Mouse (Mus musculus): ENCODE measurements around the gene Pla2g4b.
A peak's percentile ranks its signal among the peaks of the same experiment; 100 is the strongest.

Gene Pla2g4b

GRCm38 (mm10) chr2:120064639-120065038 lies 31.4 kb downstream of the Pla2g4b start:
- no peak for DNase-seq (ENCODE audit: low spot score)

DNA sequence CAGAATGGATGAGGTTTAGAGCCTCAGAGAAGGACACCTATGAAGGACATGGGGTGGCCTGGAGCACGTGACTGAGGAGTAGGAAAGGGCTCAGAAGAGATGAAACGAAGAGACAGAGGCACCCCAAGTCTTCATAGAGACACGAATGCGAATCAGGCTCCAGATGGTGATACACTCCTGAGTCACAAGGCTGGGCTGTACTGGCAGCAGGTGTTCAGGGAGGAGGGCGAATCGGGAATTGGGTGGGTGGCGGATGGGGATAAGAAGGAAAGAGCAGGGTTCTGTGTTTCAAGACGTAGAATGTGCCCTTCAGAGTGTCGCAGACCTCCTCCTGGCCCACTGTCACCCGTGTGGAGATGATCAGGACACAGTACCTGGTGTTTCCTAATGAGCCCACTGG lies 32.0 kb downstream of the Pla2g4b start:
- DNase-seq (ENCODE audit: low spot score) = no peak

GRCm38 (mm10) chr2:120066224-120066623 lies 33.0 kb downstream of the Pla2g4b start:
- no peak for DNase-seq (ENCODE audit: low spot score)

- DNase-seq (ENCODE audit: low spot score) = no peak
Observed at GRCm38 (mm10) chr2:120068555-120069465, 35.6 kb downstream of the Pla2g4b start.

DNA sequence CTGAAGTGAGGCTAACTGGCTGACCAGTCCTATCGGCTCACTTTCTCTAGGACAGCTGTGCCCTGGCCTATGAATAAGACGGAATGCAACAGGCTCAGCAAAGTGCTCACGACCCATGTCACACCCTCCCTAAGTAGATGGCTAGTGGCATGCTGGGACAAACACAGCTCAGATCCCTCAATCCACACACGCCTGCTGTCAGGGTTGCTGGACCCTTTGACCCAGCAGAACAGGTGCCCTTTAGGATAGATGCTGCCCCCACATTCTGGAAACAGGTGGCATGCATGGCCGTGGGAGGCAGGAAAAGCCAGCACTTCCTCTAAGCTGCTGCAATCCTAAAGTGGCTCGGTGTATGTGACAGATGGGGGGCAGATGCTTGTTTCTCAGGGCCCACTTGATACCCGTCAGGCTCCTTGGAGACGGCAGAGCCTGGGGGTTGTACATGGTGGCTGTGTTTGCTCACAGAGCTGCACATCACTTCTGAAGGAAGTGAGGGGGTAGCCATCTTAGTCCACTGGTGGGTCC lies 36.3 kb downstream of the Pla2g4b start:
- no peak for DNase-seq (ENCODE audit: low spot score)

GRCm38 (mm10) chr2:120074096-120074495 lies 40.9 kb downstream of the Pla2g4b start:
- no peak for DNase-seq (ENCODE audit: low spot score)

DNA sequence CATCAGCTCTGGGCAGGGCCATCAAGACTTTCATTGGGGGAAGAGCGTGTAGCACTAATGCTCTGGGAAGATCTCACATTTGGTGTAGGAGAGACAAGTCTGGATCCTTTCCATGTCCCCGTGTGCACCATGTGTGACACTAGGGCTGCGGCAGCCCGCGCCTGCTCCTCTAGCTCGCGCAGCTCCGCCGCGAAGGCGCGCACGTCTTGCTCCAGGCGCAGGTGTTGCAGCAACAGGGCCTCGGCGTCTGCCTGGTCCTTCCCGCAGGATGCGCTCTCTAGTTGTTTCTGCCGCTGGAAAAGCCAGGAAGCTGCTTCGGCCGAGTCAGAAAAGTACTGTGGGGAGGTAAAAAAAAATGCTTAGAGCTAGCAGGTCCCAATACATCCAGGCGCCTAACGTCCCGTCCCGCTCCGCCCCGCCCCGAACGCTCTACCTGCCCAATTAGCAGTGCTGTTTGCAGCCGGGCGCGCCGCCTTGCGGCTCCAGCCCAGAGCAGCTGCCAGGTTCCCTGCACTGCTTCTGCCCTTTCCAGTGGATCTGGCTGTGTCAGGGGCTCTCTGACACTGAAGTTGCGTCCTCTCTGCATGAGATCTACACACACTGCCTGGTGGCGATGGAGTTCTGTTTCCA lies 43.0 kb downstream of the Pla2g4b start:
- peak; percentile 72 for DNase-seq (ENCODE audit: low spot score)

DNA sequence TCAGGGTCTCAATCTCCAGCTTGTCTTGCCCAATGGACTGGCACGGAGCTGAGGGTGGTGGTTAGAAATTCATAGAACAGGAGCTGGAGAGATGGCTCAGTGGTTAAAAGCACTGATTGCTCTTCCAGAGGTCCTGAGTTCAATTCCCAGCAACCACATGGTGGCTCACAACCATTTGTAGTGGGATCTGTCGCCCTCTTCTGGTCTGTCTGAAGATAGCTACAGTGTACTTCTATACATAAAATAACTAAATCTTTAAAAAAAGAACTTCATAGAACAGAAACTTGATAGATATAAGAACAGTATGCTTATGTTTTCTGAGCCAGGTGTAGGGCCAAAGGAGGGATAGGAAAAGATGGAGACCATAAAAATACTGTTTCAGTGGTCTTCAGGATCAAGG lies 49.2 kb downstream of the Pla2g4b start:
- DNase-seq (ENCODE audit: low spot score) = no peak

DNA sequence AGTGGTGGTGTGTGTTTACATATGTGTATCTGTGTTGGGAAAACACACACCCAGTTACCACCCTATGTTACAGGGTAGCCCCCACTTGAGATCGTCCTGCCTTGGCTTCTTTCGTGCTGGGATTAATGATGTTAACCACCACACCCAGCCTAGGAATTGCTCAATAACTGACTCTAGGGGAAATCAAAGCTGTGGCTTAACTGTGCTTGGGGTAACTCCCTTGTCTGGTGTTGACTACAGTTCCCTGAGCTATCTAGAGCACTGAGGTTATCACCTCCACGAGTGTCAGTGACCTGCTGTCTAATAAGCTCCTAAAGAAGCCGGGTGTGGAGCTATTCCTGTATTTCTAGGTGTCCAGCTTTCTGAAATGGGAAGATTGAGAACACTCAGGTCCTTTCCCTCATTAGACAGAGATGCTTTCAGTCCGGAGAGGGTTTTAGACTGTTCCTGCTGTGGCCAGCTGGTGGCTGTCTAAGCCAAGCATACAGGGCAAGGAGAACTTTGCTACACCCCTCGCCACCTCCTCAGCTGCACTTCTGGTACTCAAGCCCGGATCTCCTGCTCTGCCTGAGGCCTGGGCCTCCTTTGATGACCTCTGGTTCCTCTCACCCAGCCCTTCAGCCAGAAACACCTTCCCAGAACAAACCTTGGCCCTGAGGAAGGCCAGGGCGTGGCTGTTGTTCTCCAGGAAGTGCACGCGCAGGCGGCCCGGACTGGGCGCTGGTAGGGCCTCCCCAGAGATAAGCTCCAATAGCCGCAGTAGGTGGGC lies 51.6 kb downstream of the Pla2g4b start:
- peak; percentile 66 for DNase-seq (ENCODE audit: low spot score)

DNA sequence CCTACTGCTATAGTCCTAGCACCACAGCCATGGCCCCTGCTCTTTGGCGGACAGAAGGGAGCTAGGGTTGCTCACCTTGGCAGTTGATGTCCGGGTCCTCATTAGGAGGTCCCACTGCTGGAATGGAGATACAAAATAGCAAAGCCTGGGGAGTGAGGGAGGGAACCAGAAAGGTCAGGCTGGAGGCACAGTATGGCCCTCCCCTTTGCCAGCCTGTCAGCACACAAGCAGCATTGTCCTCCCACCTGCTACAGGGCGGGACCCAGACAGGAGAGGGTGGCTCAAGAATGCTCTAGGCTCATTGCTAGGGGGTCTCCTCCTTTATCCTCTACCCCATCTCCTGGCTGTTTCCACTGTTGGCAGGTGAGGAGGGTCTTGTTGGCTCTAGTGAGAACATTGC lies 52.8 kb downstream of the Pla2g4b start:
- no peak for DNase-seq (ENCODE audit: low spot score)

- DNase-seq (ENCODE audit: low spot score) = no peak
Observed at GRCm38 (mm10) chr2:120087391-120087790, 54.2 kb downstream of the Pla2g4b start.

GRCm38 (mm10) chr2:120087897-120088296 lies 54.7 kb downstream of the Pla2g4b start:
- DNase-seq (ENCODE audit: low spot score) = no peak

- DNase-seq (ENCODE audit: low spot score) = no peak
Observed at GRCm38 (mm10) chr2:120090979-120091378, 57.8 kb downstream of the Pla2g4b start.

All from testis, postnatal 10 days (tissue).